Mouse (Mus musculus): ENCODE results near the gene Selenon. TPM values are rescaled to one million over a fixed set of nuclear protein-coding genes. Genes with fewer than 3 reads are reported as not detected.

Selenon gene
- polyA plus RNA-seq, 1 experiment: not detected

DNA sequence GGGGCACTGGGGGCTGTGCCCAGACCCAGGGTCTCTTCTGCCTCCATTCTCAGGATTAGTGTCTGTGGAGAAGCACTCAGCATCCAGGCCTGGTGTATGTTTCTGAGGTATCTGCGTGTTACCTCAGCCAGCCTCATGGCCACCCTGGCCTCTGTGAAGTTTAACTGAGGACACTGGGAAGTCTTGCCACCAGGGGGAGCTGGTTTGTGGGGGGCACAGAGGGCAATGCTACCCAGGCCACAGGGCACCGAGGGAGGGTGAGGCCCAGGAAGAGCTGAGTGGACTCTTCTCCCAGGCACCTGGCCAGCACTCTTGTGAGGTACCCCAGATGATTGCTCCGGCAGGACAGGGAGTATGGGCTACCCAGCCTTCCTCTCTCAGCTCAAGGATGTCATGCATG is 31.5 kb upstream of the Selenon start:
- TF ChIP-seq GATA1 (IDR thresholded peaks at IDR 0.05; ENCODE audit: low read length): no peak

DNA sequence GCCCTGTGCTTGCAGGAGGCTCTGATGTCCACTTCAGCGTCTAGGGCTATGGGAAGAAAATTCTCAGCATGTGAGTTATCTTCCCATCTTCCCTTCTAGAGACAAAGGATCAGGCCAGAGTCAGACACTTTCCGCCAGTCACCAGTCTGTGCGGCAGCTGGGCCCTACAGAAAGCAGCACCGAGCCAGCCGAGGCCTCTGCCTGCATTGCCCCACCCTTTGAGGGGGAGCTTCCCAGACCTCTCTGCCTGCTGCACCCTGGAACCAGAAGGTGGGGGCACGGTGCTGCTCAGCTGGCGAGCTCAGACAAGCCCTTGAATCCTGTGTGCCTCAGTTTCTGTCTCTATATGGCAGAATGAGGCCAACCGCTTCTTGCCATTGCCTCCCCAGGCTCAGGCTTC is 29.4 kb upstream of the Selenon start:
- no peak for TF ChIP-seq GATA1 (IDR thresholded peaks at IDR 0.05; ENCODE audit: low read length)

DNA sequence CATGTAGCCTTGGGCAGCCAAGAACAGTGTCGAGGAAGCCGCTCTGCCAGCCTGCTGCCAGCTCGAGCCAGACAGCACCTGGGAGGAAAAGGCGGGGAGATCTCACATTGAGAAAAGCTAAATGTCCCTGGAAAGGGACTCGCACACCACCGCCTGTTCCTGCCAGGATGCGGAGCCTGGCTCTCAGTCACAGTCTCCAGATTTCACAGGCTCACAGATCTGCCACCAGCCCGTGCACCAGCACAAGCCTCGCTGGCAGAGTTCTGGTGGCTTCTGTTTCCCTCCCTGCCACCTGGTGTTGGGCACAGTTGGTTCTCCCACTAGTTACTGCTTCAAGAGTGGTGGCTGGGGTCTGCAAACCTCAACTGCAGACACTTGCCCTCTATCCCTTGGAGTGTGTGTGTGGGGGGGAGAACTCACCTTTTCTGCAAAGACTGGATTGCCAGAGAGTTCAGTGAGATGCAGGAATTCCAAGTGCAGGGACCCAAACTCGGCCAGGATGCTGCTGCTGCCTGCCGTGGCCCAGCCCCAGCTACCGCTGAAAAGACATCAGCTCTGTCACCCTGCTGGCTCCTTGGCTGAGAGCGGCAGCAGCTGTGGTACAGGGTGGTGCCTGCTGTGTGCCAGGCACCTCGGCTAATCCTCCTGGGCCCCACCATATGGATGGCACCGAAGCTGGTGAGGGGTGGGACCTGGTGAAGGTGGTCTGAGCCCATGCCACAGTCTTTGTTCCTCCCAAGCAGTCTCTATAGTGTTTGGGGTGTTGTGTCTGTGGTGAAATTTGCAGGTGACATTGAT is 28.6 kb upstream of the Selenon start:
- TF ChIP-seq GATA1 (IDR thresholded peaks at IDR 0.05; ENCODE audit: low read length): no peak

DNA sequence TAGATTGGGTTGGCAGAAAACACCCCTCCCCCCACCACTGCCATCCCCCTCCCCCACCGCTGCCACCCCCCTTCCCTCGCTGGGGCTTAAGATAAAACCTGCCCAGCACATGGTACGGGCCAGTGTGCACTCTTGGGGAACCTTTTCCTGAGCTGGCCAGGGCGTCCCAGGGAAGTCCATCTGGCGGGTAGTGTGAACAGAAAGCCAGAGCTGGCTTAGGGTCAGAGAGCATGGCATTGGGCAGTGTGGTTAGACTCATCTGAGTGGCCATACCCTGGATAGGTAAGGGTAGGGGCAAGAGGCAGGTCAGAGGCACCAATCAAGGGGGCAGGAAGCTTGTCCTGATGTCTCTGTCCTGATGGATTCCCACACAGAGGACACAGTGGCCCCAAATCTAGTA is 27.7 kb upstream of the Selenon start:
- TF ChIP-seq GATA1 (IDR thresholded peaks at IDR 0.05; ENCODE audit: low read length): no peak

DNA sequence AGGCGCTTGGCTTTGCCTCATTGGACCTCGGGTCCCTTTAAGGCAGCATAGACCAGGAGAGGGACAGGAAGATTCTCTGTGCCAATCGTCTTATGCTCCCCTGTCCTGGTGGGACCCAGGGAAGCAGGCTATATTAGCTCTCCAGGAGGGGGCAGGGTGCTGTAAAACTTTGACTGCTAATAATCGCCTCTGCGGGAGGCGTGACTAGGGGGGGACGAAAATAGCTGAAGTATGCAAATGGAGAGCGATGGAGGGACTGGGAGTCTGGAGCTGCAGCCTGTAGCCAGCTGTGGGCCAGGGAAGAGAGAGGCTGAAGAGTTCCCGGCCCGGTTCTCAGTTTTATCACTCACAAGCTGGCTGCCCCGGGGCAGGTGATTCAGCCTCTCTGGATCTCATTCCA is 27.2 kb upstream of the Selenon start:
- no peak for TF ChIP-seq GATA1 (IDR thresholded peaks at IDR 0.05; ENCODE audit: low read length)

DNA sequence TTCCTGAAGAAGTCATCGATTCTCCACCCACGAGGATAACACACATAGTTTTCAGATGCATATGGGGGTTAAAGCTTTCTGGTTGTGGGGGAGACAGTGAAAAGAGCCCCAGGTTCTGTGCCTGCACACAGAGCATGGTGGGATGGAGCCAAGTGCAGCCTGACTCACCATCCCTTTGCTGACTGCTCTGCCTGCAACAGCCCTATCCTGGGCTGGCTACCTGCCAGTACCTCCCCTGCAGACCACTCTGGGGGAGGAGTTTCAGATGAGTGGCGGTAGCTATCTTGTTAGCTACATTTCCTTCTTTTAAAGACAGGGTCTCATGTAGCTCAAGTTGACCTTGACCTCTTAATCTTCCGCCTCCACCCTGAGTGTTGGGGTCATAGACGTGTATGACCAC is 26.4 kb upstream of the Selenon start:
- no peak for TF ChIP-seq GATA1 (IDR thresholded peaks at IDR 0.05; ENCODE audit: low read length)

DNA sequence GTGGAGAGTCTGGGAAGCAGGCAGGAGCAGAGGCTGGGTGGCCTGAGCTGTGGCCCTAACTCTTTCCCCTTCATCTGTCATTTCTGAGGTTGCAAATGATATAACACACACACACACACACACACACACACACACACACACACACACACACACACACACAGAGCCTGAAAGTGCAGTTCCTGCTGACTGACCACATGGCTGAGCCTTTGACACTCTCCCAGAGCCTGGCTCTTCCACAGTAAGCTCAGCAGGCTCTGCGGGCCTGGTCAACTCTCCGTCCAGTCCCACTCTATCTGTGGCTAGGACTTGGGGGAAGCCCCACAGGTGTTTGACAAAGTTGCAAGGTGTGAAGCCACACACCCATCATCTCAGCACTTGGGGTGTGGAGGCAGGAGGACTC is 25.3 kb upstream of the Selenon start:
- no peak for TF ChIP-seq GATA1 (IDR thresholded peaks at IDR 0.05; ENCODE audit: low read length)

DNA sequence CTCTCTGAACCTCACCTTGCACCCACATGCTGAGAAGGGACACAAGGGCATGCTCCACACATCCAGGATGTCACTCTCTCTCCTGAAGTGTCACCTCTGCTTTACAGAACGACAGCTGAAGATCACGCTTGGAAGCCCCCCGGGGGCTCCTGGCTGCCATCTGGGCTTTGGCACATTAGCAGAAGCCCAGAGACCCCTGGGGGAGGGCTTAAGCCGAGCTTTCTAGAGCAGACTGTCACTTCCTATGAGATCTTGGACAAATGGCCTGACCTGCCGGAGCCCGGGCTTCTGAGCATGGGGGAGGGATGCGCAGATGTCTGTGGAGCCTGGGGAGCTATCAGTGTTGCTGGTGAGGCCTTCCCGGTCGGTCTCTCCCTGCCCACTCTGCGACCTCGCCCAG is 23.5 kb upstream of the Selenon start:
- no peak for TF ChIP-seq GATA1 (IDR thresholded peaks at IDR 0.05; ENCODE audit: low read length)

DNA sequence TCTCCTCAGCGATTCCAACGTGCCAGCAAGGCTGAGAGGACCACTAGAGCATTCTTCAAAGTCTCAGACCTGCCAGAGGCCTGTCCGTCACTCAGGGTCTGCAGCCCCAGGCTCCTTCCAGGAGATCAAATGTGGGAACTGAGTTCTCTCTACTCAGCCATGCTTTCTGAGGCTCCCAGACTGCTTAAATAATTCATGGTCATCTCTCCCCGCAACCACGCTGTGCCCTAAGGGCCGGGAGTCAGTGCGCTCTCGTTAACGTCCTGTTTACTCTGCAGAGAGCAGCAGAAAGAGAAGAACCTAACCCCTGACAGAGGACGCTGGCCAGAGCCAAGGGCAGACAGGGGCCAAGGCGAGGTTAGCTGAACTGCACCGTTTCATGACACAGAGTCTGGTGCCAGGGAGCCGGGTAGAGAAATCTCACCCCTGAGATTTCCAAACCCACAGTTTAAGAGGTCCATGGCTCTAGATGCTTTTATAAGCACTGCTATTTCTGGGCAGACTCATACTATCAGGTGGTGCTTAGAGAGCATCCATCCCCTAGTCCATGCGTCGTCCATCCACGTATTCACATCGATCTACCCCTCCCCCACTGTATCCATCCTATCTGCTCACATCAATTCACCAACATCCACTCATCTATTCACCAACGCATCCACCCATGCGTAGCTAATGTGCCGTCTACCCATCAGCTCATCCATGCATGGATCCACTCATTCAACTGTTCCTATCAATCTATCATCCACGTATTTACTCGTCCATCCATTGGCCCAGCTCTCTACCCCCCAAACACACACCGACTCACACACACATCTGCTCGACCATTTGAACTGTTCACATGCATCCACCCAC is 20.7 kb upstream of the Selenon start:
- TF ChIP-seq GATA1 (IDR thresholded peaks at IDR 0.05; ENCODE audit: low read length): no peak

DNA sequence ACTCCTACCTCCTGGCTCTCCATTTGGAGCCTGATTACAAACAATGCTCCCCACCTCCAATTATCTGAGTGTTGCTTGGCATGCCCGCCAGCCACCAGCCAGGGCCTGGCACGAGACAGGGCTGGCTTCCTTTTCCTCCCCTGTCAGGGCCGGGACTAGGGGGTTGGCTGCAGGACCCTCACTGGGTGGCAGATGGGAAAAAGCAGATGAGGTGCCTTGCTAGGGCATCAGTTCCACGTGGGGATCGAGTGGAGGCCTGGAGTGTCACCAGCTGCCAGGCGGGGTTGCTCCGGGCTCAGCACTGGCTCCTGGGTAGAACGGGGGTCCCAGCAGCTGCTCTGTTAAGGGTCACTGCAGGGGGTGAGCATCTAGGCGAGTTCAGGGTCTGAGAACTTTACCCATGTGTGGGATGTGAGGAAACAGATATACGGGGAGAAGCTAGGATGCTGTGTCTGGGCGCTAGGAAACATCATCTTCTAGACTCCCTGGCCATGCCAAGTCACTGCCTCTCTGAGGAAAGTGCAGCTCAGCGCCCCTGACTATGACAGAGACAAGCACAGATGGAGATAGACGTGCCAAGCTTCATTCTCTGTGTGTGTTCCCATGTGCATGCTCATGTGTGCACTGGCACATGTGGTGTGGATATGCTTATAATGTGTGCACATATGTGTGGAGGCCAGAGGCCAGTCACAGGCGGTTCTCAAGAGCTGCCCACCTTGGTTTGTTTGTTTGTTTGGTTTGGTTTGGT is 18.9 kb upstream of the Selenon start:
- no peak for TF ChIP-seq GATA1 (IDR thresholded peaks at IDR 0.05; ENCODE audit: low read length)

DNA sequence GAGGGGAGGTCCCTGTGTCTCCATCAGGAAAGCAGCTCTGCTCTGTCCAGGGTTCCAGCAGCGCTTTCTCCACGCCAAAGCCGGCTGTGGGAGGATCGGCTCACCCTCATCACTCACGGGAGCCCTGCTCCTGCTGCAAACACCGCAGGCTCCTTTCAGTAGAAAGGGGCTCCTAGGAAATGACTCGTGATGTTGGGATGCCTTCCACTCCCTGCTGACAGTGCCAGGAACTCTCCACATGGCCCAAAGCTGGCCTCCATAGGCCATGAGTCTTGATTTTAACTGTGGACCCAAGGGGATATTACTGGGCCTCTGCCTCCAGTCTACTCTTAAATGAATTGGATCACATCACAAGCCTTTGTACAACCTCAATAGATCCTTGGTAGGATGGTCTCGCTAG is 17.9 kb upstream of the Selenon start:
- no peak for TF ChIP-seq GATA1 (IDR thresholded peaks at IDR 0.05; ENCODE audit: low read length)

DNA sequence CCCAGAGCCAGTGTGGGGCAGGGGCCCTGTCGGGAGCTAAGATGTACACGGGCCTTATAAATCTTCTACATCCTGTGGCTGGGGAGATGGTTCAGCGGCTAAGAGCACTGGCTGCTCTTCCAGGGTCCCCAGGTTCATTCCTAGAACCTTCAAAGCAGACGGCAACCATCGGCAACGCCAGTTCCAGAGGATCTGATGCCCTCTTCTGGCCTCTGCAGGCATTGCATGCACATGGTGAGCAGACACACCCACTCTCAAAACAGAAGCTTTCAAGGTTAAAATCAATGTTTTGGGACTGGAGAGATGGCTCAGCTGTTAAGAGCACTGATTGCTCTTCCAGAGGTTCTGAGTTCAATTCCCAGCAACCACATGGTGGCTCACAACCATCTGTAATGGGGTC is 17.2 kb upstream of the Selenon start:
- TF ChIP-seq GATA1 (IDR thresholded peaks at IDR 0.05; ENCODE audit: low read length): no peak

DNA sequence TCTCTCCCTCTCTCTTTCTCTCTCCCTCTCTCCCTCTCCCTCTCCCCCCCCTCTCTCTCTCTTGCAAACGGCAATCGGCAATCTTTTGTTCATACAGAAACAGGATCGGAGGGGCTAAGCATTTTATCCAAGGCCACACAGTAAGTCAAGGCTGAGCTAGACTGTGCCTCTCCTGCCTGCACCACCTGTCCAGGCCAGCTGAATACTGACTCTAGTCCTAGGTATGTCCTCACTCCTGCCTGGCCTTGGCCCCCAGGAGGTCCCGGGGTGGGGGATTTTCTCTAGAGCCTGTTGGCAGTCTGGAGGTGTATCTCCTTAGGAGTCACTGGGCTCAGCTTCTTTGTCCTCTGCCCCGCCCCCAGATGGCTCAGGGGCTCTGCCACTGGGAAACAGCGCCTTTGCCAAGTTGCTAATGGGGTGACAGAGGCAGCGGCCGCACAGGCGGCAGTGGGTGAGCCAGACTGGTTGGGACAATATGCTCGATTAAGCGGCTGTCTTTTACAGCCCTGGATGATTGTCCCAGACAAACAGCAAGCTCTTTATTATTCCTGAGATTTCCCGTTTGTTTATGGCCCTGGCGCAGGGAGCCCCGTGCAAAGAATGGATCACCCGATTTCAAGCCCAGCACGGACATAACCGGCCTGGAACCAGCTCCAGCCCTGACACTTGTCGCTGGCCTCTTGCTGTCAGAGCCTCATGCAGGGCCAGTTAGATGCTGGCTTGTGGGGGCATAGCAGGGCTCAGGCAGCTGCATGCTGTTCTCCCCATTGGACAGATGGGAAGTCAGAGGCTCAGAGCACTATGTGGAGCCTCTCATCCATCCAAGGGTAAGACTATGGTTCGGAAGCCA is 15.6 kb upstream of the Selenon start:
- TF ChIP-seq GATA1 (IDR thresholded peaks at IDR 0.05; ENCODE audit: low read length): no peak

DNA sequence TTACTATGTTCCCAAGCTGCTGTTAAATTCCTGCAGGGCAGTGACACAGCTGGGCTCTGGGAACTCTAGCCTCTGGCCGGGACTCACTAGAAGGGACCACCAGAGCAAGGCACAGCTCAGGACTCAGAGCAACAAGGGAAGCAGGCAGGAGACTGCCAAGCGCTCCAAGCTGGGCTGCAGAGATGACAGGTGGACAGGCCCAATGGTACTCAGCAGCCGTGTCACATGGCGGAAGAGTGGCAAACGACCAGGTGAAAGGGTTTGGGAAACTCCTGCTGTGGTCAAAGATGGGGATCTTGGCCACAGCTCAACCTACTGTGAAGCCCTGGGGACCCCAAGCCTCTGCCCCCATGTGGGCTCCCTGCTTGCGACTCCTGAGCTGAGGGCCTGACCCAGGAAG is 12.1 kb upstream of the Selenon start:
- TF ChIP-seq GATA1 (IDR thresholded peaks at IDR 0.05; ENCODE audit: low read length): no peak

DNA sequence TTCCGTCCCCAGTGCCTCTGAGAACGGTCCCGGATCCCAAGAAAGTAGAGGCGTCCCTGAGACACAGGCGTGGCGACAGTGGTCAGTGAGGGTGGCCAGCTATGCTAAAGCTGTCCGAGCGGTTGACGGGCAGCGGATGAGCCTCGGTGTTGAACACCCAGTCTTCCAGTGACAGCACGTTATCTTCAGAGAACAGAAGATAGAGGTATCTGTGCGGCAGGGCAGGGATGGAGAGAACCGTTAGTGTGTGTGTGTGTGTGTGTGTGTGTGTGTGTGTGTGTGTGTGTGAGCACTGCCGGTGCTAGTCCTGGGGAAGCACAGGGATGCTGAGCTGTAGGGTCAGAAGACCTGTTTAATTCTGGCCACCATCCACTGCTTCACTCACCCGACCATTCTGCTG is 11.7 kb upstream of the Selenon start:
- TF ChIP-seq GATA1 (IDR thresholded peaks at IDR 0.05; ENCODE audit: low read length): no peak
